Mouse (Mus musculus) kidney, adult 8-10 months (tissue): ENCODE measurements around the gene Gria3.

Experiments
- DNase-seq, 2 experiments: peaks; one replicate each; pipeline ENCODE4 v3.0.0; 2022

Gene Gria3

DNA sequence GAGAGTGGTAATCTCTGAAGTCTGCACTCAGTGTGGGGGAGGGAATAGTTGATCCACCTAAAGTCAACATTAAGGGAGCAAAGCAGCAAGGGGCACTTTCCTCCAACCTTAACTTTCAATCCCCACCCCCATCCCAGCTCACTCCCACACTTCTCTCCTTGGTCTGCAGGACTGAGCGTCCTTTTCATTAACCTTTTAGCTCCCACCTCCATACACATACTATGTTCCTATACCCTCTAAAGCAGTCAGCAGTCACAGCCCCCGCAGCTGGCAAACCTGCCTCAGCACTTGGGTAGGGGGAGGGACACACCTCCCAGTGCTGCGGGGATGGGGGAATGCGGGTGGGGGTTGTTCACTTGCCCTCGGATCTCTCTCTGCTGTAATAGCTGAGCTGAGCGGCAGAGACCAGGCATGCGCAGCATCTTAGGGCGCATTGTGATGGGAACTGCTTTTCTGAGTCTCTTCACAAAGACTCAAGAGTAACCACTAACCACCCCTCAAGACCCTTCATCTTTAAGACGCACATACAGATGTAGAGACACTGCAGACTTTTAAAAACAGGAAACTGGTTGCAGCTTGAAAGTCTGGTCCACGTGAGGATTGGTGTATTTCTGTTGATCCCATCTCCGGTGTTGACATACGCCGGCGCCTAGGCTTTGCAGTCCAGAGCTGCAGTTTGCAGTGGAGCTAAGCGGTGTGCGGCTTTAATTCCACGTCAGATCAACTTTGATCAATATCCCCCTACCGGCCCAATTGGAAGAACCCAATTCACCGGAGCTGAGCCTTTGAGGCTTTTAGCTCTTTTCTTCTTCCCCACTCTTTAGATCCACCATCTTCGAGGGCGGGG lies at the start of gene Gria3:
Gene Gria3 (plus strand): TSS at position 797 of the 847 bp plus-strand sequence.
- DNase-seq: peak in 1 of 2 experiments; percentile 1

GRCm38 (mm10) chrX:41387086-41387485 lies 13.6 kb upstream of the Gria3 start:
- DNase-seq: no peak

DNA sequence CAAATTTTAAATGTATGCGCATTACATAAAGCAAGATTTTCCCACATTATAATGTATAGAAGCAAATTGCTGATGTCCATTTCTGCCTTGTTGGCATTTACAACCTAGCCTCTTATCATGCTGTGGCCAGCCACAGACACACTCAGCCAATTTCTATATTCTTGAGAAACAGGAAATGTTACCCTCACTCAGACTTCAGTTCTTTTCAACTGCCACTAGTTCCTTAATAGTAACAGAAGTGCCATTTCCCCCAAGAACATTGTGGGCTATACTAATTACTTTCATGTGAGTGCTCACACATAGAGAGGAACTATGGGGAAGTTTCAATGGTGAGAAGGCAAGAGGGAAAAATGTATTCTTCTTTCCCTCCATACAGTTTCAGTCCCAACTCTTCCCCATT lies 11.6 kb upstream of the Gria3 start:
- DNase-seq: no peak

DNA sequence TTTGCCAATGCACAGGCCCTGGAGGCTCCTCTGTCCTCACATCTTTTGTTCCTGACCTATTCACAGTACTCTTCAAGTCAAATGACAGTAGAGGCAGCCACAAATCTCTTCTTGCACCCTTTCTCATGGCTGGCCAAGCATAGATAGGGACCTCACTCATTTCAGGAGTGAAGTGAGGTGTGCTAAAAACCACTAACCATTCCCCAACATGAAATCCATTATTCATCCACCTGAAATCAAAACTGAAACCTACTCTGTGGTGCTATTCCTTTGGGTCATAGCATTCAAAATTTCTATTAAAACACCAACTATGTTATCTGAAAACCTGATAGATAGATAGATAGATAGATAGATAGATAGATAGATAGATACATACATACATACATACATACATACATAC lies 2.2 kb upstream of the Gria3 start:
- no peak for DNase-seq

DNA sequence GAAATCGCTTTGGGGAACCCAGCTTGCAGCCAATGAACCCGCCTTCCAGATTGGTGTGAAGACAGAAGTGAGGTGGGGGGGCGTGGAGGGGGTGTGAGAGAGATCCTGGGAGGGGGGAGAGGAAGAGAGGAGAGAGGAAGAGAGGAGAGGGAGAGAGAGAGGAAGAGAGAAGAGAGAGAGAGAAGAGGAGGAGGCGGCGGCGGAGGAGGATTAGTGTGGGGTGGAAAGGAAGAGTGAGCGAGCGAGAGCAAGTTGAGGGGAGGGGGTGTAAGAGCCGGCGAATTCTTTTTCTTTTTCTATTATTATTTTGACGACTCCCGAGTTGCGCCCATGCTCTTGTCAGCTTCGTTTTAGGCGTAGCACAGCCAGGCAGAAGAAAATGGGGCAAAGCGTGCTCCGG lies 532 bp downstream of the Gria3 start:
- DNase-seq: no peak

GRCm38 (mm10) chrX:41401590-41402240 lies 1.1 kb downstream of the Gria3 start:
- DNase-seq: peak; percentile 3 to 41

DNA sequence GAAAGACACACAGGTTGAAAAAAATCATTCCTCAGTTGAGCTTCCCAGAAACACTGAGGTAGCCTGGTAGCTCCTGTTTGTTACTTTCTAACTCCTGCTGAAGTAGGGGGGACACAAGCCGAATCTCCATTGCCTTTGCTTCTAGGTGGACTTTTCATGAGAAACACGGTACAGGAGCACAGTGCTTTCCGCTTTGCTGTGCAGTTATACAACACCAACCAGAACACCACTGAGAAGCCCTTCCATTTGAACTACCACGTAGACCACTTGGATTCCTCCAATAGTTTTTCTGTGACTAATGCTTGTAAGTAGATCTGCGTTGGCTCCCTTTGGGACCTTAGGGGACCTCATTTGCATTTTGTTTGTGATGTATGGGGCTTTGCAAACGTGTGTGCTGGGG lies 2.0 kb downstream of the Gria3 start:
- DNase-seq: no peak

DNA sequence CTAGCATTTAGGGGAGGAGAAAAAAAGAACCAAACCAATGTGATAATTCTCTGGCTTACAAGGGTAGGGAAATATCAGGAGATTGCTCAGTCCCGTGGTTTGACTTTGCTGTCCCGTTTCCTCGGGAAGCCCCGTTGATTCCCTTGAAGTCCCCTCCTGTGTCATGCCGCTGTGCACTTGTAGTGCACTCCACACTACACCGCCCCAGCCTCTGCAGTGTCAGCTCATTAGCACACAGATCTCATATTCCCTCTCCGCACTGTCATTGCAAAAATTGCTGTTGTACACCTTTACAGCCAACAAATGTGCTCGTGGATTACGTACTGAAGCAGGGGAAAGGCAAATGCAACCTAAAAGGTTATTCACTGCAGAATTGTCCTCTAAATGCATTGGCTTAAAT lies 5.6 kb downstream of the Gria3 start:
- DNase-seq: no peak

DNA sequence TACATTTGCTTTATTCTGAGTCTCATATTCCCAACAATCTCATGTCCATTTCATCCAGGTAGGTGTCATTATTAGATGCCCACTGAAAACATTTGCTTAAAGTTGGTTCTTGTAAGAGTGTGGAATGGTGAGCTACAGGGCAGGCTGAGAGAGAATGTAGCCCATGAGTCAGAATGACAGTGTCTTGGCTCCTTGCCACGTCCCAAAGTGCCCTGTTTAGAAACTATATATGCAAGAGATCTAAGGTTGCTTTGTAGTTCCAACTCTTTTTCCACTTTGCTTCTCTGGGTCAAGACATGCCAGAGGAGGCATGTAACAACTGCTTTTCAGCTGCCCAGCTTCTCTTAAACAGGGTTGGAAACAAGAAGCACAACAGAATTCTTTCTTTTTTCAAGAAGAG lies 9.1 kb downstream of the Gria3 start:
- no peak for DNase-seq

GRCm38 (mm10) chrX:41425651-41426050 lies 25.0 kb downstream of the Gria3 start:
- DNase-seq: no peak

DNA sequence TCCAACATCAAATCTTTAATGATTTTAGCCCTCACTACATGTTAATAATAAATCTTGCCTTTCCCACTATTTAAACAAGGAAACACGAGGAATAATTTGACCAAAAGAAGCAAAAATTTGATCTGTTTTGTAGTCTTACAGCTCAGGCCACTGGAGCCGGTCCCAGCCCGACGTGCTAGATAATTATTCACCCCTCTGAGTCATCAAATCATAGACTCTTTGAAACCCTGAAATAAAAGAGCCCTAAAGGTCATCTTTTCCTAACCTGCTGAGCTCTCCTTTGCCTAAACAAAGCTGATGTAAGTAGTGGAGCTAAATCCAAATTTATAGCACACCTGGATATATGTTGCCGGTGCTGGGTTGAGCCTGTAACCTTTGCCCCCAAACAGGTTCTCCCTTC lies 27.4 kb downstream of the Gria3 start:
- peak; percentile 8 to 31 for DNase-seq

DNA sequence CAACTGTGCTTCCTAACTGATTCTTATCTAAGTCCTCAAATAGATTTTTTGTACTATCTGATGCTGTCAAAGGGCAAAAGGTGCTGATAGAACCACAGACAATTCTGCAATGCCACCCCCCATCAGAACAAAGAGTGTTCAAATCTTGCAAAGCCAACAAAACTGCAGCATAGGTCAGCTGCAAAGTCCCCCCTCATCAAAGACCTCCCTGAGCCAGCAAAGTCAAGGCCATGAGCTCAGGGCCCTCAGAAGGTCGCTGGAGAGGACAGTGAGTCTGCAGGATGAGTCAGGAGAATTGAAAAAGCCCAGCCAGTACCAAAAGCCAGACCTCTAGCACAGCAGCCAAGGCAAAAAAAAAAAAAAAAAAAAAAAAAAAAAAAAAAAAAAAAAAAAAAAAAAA lies 34.9 kb downstream of the Gria3 start:
- DNase-seq: no peak

GRCm38 (mm10) chrX:41438841-41439240 lies 38.2 kb downstream of the Gria3 start:
- DNase-seq: no peak

- no peak for DNase-seq
These were observed 48.2 kb downstream of the Gria3 start for GRCm38 (mm10) chrX:41448876-41449275.

GRCm38 (mm10) chrX:41477486-41477885 lies 76.8 kb downstream of the Gria3 start:
- DNase-seq: no peak

GRCm38 (mm10) chrX:41496528-41496927 lies 95.9 kb downstream of the Gria3 start:
- DNase-seq: no peak

DNA sequence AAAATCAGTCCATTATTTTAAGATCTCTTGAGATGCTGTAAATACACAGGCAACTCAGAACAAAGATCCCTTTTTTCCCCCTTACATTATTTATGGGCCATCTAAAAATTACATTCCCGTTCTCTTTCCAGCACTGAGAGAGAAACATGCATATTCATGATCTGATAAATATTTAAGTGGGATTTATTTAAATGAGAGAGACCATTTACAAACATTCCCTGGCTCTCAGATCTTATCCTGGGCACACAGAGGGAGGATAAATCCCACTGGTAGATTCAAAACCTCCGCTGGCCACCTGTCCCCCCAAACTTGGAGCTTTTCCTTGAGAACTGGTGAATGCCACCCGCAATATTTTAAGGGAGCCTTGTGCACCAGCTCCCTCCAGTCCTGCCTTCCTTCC lies 104.7 kb downstream of the Gria3 start:
- DNase-seq: no peak

GRCm38 (mm10) chrX:41507959-41508358 lies 107.3 kb downstream of the Gria3 start:
- DNase-seq: no peak

DNA sequence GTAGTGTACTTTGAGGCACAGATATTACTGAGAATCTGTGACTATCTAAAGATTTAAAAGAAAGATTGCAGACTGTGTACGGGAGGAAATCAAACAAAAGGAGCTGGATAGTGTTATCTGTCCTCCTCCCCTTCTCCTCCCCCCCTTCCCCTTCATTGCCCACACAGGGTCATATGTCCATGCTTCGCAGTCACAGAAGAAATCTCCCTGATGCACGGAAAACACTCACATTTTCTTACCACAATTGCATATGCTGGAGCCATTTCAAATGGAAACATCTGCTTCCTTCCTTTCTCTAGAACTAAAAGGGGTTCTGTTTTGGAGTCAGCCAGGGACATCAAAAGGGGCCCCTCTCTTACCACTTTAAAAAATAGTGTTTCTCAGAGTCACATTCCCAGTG lies 114.3 kb downstream of the Gria3 start:
- DNase-seq: no peak

DNA sequence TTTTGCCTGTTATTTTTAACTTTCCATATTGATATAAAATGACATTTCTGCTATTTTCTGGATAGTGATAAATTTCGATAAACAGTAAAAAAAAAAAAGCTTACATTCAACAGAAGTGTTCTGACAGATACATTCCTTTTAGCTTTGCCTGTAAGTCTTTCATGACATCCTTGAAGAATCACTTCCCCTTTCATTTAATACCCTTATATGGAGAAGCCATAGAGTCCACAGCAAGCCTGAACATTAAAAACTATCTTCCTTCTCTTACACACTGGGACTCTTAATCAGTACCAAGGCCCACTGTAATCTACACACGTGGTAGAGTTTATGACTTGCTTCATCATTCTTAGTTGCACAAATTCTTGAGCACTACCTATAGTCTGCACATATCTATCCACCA lies 131.9 kb downstream of the Gria3 start:
- DNase-seq: no peak

GRCm38 (mm10) chrX:41535886-41536285 lies 135.2 kb downstream of the Gria3 start:
- no peak for DNase-seq

DNA sequence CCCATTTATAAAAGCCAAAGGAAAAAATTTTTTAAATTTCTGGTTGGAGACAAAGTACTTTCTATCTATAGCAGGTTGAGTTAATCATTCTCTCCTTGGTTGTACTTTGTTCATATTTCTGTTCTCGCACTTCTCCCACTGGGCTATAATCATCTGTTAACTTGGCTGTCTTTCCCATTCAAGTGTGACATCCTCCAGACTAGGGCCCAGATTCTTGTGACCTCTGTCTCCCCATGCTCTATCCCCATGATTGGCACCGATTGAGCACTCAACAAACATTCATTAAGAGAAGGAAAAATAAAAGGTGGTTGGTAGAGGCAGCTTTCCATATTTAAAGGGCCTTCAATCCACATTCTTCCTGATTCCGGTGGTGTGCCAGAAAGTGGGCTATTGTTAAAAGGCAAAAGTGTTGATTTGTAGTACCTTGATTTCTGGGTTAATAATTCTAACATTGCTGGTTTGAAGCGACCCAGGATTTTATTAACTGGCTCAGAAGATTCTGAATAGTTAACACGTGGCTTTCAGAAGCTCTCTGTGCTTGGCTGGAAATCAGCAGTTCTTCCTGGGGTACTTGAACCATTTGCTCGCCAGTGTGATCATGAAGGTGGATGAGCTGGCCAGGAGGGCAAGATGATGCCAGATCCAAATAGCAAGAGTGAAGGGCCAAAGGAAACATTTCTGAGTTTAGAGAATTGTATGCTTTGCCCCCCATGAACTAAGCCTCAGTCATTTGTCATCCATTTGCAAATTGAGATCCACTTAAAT lies 161.8 kb downstream of the Gria3 start:
- peak; percentile 57 to 80 for DNase-seq

DNA sequence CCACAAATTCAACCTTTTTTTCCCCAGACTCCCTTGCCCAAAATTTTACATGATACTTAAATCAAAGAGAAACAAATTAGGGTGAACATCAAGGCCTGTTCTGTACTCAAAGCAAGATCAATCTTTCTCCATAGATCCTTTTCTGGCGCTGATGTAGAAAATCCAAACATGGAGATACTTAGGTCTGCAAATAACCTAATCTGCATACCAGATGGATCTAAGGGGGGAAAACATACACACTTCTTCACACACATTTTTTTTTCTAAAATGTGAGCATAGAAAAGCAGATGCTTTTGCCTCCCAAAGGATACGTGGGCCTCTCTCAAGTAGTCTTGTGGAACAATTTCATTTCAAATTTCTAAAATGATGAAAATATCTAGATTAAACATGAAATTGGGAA lies 164.2 kb downstream of the Gria3 start:
- no peak for DNase-seq

DNA sequence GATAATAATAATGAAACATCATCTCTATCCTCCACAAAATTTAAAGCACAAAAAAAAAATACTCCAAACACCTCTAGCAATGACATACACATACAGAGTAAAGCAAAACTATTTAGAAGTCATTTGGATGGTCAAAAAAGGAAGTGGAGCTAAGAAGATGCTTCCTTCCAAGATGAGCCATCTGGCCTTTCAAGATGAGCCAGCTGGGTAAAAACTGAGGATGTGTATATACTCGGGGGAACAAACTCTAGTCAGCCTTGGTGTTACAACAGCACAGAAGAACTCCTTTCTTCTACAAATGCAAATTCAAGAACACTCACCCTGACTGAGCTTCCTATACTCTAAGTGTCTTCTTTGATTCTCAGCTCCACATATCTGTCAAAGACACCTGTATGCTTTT lies 172.4 kb downstream of the Gria3 start:
- no peak for DNase-seq
